Mouse (Mus musculus) neural tube, embryonic 14.5 days (tissue): ENCODE measurements around the gene Cebpe. TPM values are rescaled to one million over a fixed set of nuclear protein-coding genes. Genes with fewer than 3 reads are reported as not detected.

Source experiments
- ATAC-seq: fragments of 200-750 bp; cut with Nextera tagmentation; 2 replicates; pipeline ENCODE4 v1.8.0; 2017; ENCODE audit warnings: low read depth, mild to moderate bottlenecking, moderate TSS enrichment, moderate library complexity
- H3K27ac ChIP-seq: fragments of 300-500 bp; sonication (generic); 2 replicates; pipeline ENCODE4 v1.5.1; 2014; ENCODE audit warnings: low read depth, mild to moderate bottlenecking, control low read depth, low read length, moderate library complexity, mixed read lengths
- H3K27me3 ChIP-seq: fragments of 300-500 bp; sonication (generic); 2 replicates; pipeline ENCODE4 v1.6.1; 2014; ENCODE audit warnings: low read length; ENCODE audit not compliant: control insufficient read depth, insufficient read depth
- H3K36me3 ChIP-seq: fragments of 300-500 bp; sonication (generic); 2 replicates; pipeline ENCODE4 v1.6.1; 2014; ENCODE audit warnings: low read length, mixed read lengths; ENCODE audit not compliant: control insufficient read depth, insufficient read depth
- H3K4me1 ChIP-seq: fragments of 300-500 bp; sonication (generic); 2 replicates; pipeline ENCODE4 v1.6.1; 2014; ENCODE audit warnings: low read length; ENCODE audit not compliant: control insufficient read depth, insufficient read depth
- H3K4me2 ChIP-seq: fragments of 300-500 bp; sonication (generic); 2 replicates; pipeline ENCODE4 v1.6.1; 2014; ENCODE audit warnings: mild to moderate bottlenecking, low read depth, low read length, control low read depth
- H3K4me3 ChIP-seq: fragments of 300-500 bp; sonication (generic); 2 replicates; pipeline ENCODE4 v1.5.1; 2014; ENCODE audit warnings: low read depth, low read length, control low read depth, mixed read lengths
- H3K9ac ChIP-seq: fragments of 300-500 bp; sonication (generic); replicated peaks from 2 replicates; pipeline ENCODE4 v1.6.1; 2014; ENCODE audit warnings: low read depth, mild to moderate bottlenecking, control low read depth, low read length, mixed read lengths
- H3K9me3 ChIP-seq: fragments of 300-500 bp; sonication (generic); 2 replicates; pipeline ENCODE4 v1.6.1; 2016; ENCODE audit warnings: low read length; ENCODE audit not compliant: control insufficient read depth
- WGBS: fragments of 180-500 bp; shearing (Covaris S2); extraction: QIAGEN DNeasy Blood & Tissue Kit; methylation state at CpG from one replicate; pipeline ENCODE4 v1.1.7; 2014; 5-methylcytosine and 5-hydroxymethylcytosine counted together
- polyA plus RNA-seq: library from polyadenylated mRNA; unstranded; fragments of >200 nt; fragmentation: Nextera tagmentation; extraction: Ambion mirVana; gene quantifications from 2 replicates; pipeline ENCODE4 v1.2.1, GENCODE M21; 2014

Cebpe gene
- polyA plus RNA-seq, 1 experiment from 2014 or later: not detected

GRCm38 (mm10) chr14:54669381-54669780, 42.6 kb downstream of the Cebpe start:
- 83% methylated on average over 4 of the region's 4 CpGs for WGBS
- no peaks in the 10 kb centered on the region for H3K27me3 ChIP-seq
- no peak overlapping the region for H3K4me2 ChIP-seq
- ATAC-seq: no peak
- H3K9me3 ChIP-seq: no peaks in the 10 kb centered on the region
- no peak overlapping the region for H3K4me3 ChIP-seq
- H3K36me3 ChIP-seq: peaks cover 37% of the 10 kb centered on the region
- H3K4me1 ChIP-seq: no peaks in the 10 kb centered on the region
- H3K9ac ChIP-seq: no peak overlapping the region
- no peak overlapping the region for H3K27ac ChIP-seq

GRCm38 (mm10) chr14:54664477-54665222, 47.3 kb downstream of the Cebpe start:
- H3K4me3 ChIP-seq: no peak overlapping the region
- peaks cover 73% of the 10 kb centered on the region for H3K36me3 ChIP-seq
- no peaks in the 10 kb centered on the region for H3K27me3 ChIP-seq
- WGBS: 94% methylated on average over 10 of the region's 10 CpGs
- H3K4me2 ChIP-seq: no peak overlapping the region
- no peak for ATAC-seq
- no peak overlapping the region for H3K9ac ChIP-seq
- no peak overlapping the region for H3K27ac ChIP-seq
- H3K4me1 ChIP-seq: no peaks in the 10 kb centered on the region
- no peaks in the 10 kb centered on the region for H3K9me3 ChIP-seq

Other genes with a start within 250 kb of the Cebpe start
- 26.0 and 35.8 TPM in 2 replicates for gene Lrp10, start 248.0 kb downstream of the Cebpe start, polyA plus RNA-seq
- 42.1 and 42.8 TPM in 2 replicates for gene Rem2, start 236.1 kb downstream of the Cebpe start, polyA plus RNA-seq
- 97.9 and 99.1 TPM in 2 replicates for gene Prmt5, start 194.6 kb downstream of the Cebpe start, polyA plus RNA-seq
- 22.0 and 23.0 TPM in 2 replicates for gene Haus4, start 157.6 kb downstream of the Cebpe start, polyA plus RNA-seq
- 2.3 and 5.7 TPM in 2 replicates for gene Ajuba, start 134.6 kb downstream of the Cebpe start, polyA plus RNA-seq
- gene 4931414P19Rik, start 106.2 kb downstream of the Cebpe start, polyA plus RNA-seq: 4.6 and 5.0 TPM in 2 replicates
- 428 and 435 TPM in 2 replicates for gene Psmb5, start 94.2 kb downstream of the Cebpe start, polyA plus RNA-seq
- 0.05 and 0.26 TPM in 2 replicates for gene Psmb11, start 90.7 kb downstream of the Cebpe start, polyA plus RNA-seq
- not detected in 2 replicates for gene Gm17606, start 71.2 kb downstream of the Cebpe start, polyA plus RNA-seq
- gene Cdh24, start 70.8 kb downstream of the Cebpe start, polyA plus RNA-seq: 9.2 and 12.5 TPM in 2 replicates
- gene 1700123O20Rik, start 26.0 kb downstream of the Cebpe start, polyA plus RNA-seq: 77.4 and 79.8 TPM in 2 replicates
- gene Acin1, start 25.2 kb downstream of the Cebpe start, polyA plus RNA-seq: 101 and 118 TPM in 2 replicates
- gene Gm29776, start 13.3 kb downstream of the Cebpe start, polyA plus RNA-seq: 0.20 TPM in 1 of 2 replicates, not detected in the other
- 7.3 and 8.5 TPM in 2 replicates for gene Slc7a8, start 69.8 kb upstream of the Cebpe start, polyA plus RNA-seq
- not detected in 2 replicates for gene Rnf212b, start 102.0 kb upstream of the Cebpe start, polyA plus RNA-seq
- gene Homez, start 158.8 kb upstream of the Cebpe start, polyA plus RNA-seq: 10.0 and 11.7 TPM in 2 replicates
- 3.8 and 7.2 TPM in 2 replicates for gene Ppp1r3e, start 165.4 kb upstream of the Cebpe start, polyA plus RNA-seq
- 4.8 and 5.3 TPM in 2 replicates for gene Bcl2l2, start 171.2 kb upstream of the Cebpe start, polyA plus RNA-seq
- not detected in 2 replicates for gene Gm20521, start 171.3 kb upstream of the Cebpe start, polyA plus RNA-seq
- gene Pabpn1, start 180.3 kb upstream of the Cebpe start, polyA plus RNA-seq: 149 and 176 TPM in 2 replicates
- 121 and 122 TPM in 2 replicates for gene Slc22a17, start 201.0 kb upstream of the Cebpe start, polyA plus RNA-seq
- gene Efs, start 214.0 kb upstream of the Cebpe start, polyA plus RNA-seq: 9.9 and 13.5 TPM in 2 replicates
- gene Il25, start 220.5 kb upstream of the Cebpe start, polyA plus RNA-seq: 0.39 and 0.76 TPM in 2 replicates
- 10.4 and 17.5 TPM in 2 replicates for gene Cmtm5, start 224.1 kb upstream of the Cebpe start, polyA plus RNA-seq